Mouse (Mus musculus): ENCODE data around the gene Prr29. TPM values are rescaled to one million over a fixed set of nuclear protein-coding genes. Genes with fewer than 3 reads are reported as not detected.

Gene Prr29
- polyA plus RNA-seq, 1 experiment, result not detected

DNA sequence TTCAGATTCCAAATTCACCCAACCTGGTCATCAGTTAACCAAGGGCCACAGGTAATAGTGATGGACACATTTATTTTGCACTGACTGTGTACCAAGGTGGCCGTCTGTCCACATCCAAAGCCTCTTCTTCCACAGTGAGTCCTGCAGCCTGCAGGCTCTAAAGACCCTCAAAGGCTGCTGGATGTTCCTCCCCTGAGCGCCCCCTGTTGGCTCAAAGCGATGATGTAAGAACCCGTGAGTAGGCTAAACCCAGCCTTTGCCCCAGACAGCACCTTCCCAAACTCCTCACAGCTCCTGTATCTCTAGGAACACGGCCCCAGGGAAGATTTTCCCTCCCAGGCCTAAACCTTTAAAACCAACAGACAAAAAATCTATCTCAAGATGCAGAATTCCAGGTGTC lies 5.9 kb upstream of the Prr29 start:
- H3K36me3 ChIP-seq (ENCODE audit: control insufficient read depth, insufficient read depth, low read length, poor library complexity, severe bottlenecking), result no peaks in the 10 kb centered on the region
- TF ChIP-seq CTCF (IDR thresholded peaks at IDR 0.05; ENCODE audit: low read depth, low read length) (peak; percentile 66), EP300 (IDR thresholded peaks at IDR 0.05; ENCODE audit: insufficient read depth, low read depth, low read length) (no peak)
- H3K9ac ChIP-seq (ENCODE audit: low read depth, poor library complexity, severe bottlenecking), result no peak overlapping the region
- no peak overlapping the region for H3K27ac ChIP-seq (ENCODE audit: insufficient read depth, low read length)
- no peak overlapping the region for H3K4me3 ChIP-seq (ENCODE audit: low read depth, low read length)
- H3K4me1 ChIP-seq (ENCODE audit: control insufficient read depth, insufficient read depth, low read length), result no peaks in the 10 kb centered on the region
- H3K27me3 ChIP-seq (ENCODE audit: control insufficient read depth, insufficient read depth, low read length, poor library complexity, severe bottlenecking), result no peaks in the 10 kb centered on the region
- H3K9me3 ChIP-seq (replicated peaks; ENCODE audit: control insufficient read depth, insufficient read depth, low read length, poor library complexity, severe bottlenecking), result no peaks in the 10 kb centered on the region

DNA sequence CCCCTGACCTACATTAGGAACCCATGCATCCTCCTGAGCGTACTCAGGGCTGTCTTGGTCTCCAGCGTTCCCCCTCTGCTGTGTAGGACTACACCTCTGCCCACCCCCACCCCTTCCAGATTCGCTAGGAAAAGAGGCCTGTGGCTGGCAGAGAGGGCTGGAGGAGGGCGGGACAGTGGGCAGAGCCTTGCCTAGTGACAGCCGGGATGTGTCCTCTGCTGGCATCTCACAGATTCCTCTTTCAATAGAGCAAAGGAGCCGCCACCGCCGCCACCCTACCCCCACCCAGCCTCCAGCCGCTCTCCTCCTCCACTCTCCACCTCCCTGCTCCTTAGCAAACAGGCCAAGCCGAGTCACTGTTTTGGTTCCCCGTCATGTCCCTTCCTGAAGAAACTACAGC lies 560 bp upstream of the Prr29 start:
- H3K9ac ChIP-seq (ENCODE audit: low read depth, poor library complexity, severe bottlenecking), result no peak overlapping the region

DNA sequence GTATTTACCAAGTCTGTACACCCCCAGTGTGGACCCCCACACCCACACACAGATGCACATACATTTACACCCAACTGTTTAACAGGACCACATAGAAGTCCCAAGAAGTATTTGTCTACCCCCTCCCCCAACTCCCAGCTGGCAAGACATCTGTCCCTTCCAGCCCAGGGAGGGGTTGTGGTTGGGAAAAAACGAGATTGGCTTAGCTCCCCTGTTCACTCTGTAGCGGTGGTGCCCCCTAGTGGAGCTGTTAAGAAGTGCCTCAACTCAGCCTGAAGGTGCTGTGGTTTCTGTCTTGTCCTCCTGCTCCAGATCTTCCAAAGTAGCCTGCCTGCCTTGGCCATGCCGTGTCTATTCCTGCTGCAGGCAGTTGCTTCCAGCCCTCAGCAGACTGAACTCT lies 1.0 kb downstream of the Prr29 start:
- H3K9ac ChIP-seq (ENCODE audit: low read depth, poor library complexity, severe bottlenecking), result no peak overlapping the region
- no peaks in the 10 kb centered on the region for H3K9me3 ChIP-seq (replicated peaks; ENCODE audit: control insufficient read depth, insufficient read depth, low read length, poor library complexity, severe bottlenecking)
- H3K27me3 ChIP-seq (ENCODE audit: control insufficient read depth, insufficient read depth, low read length, poor library complexity, severe bottlenecking), result no peaks in the 10 kb centered on the region
- no peak overlapping the region for H3K4me3 ChIP-seq (ENCODE audit: low read depth, low read length)
- no peak overlapping the region for H3K27ac ChIP-seq (ENCODE audit: insufficient read depth, low read length)
- no peaks in the 10 kb centered on the region for H3K4me1 ChIP-seq (ENCODE audit: control insufficient read depth, insufficient read depth, low read length)
- TF ChIP-seq POLR2A (IDR thresholded peaks at IDR 0.05; ENCODE audit: insufficient read depth, low read length) (no peak), EP300 (IDR thresholded peaks at IDR 0.05; ENCODE audit: insufficient read depth, low read depth, low read length) (no peak), CTCF (IDR thresholded peaks at IDR 0.05; ENCODE audit: low read depth, low read length) (peak; percentile 89)
- H3K36me3 ChIP-seq (ENCODE audit: control insufficient read depth, insufficient read depth, low read length, poor library complexity, severe bottlenecking), result no peaks in the 10 kb centered on the region

More for the DNA sequence above, 560 bp upstream of the Prr29 start:
- H3K27me3 ChIP-seq (ENCODE audit: control insufficient read depth, insufficient read depth, low read length, poor library complexity, severe bottlenecking), result no peaks in the 10 kb centered on the region
- no peaks in the 10 kb centered on the region for H3K4me1 ChIP-seq (ENCODE audit: control insufficient read depth, insufficient read depth, low read length)
- H3K27ac ChIP-seq (ENCODE audit: insufficient read depth, low read length), result no peak overlapping the region
- H3K9me3 ChIP-seq (replicated peaks; ENCODE audit: control insufficient read depth, insufficient read depth, low read length, poor library complexity, severe bottlenecking), result no peaks in the 10 kb centered on the region
- H3K36me3 ChIP-seq (ENCODE audit: control insufficient read depth, insufficient read depth, low read length, poor library complexity, severe bottlenecking), result no peaks in the 10 kb centered on the region
- no peak for TF ChIP-seq EP300 (IDR thresholded peaks at IDR 0.05; ENCODE audit: insufficient read depth, low read depth, low read length)
- TF ChIP-seq CTCF (IDR thresholded peaks at IDR 0.05; ENCODE audit: low read depth, low read length), result no peak
- TF ChIP-seq POLR2A (IDR thresholded peaks at IDR 0.05; ENCODE audit: insufficient read depth, low read length), result no peak
- H3K4me3 ChIP-seq (ENCODE audit: low read depth, low read length), result no peak overlapping the region

DNA sequence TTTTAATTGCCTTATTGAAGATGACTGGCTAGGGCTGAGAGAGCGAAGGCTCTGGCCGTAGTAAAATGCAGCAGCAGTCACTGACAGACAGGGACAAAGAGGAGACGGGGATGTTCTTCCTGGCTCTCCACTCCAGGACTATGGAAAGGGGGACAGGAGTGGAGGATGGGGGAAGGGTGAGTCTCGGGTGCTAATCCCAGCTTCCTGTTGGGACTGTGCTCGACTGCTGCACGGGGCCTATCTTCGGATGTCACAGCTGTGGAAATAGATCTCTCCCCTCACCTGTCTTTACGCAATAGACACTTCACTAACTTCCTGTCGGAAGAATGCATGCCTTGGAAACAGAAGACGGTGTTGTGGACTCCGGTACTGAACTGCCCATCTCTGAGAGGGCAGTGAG lies 8.7 kb downstream of the Prr29 start:
- Histone ChIP-seq H3K36me3 (ENCODE audit: control insufficient read depth, insufficient read depth, low read length, poor library complexity, severe bottlenecking) (no peaks in the 10 kb centered on the region), H3K9me3 (replicated peaks; ENCODE audit: control insufficient read depth, insufficient read depth, low read length, poor library complexity, severe bottlenecking) (no peaks in the 10 kb centered on the region), H3K4me3 (ENCODE audit: low read depth, low read length) (no peak overlapping the region), H3K27ac (ENCODE audit: insufficient read depth, low read length) (no peak overlapping the region), H3K4me1 (ENCODE audit: control insufficient read depth, insufficient read depth, low read length) (no peaks in the 10 kb centered on the region), H3K9ac (ENCODE audit: low read depth, poor library complexity, severe bottlenecking) (no peak overlapping the region), H3K27me3 (ENCODE audit: control insufficient read depth, insufficient read depth, low read length, poor library complexity, severe bottlenecking) (no peaks in the 10 kb centered on the region)
- TF ChIP-seq EP300 (IDR thresholded peaks at IDR 0.05; ENCODE audit: insufficient read depth, low read depth, low read length), result no peak
- TF ChIP-seq POLR2A (IDR thresholded peaks at IDR 0.05; ENCODE audit: insufficient read depth, low read length), result no peak
- no peak for TF ChIP-seq CTCF (IDR thresholded peaks at IDR 0.05; ENCODE audit: low read depth, low read length)

DNA sequence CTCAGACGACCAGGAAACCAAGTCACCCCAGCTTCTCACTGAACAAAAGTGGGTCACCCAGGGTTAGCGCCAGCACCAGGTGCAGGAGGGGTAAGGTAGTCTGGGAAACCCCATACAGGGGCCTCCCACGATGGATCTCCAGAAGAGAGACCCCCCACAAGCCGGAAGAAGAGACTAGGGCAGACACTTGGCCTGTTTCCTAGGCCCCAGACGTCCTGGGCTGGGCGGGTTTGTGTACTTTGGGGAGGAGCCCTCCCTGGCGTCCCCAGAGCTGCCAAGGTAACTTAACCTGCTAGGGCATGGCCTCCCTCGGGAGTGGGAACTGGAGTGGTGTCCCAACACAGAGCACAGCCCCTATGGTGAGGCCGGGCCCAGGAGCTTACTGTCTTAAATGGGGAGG lies 9.3 kb downstream of the Prr29 start:
- no peaks in the 10 kb centered on the region for H3K36me3 ChIP-seq (ENCODE audit: control insufficient read depth, insufficient read depth, low read length, poor library complexity, severe bottlenecking)
- no peak overlapping the region for H3K9ac ChIP-seq (ENCODE audit: low read depth, poor library complexity, severe bottlenecking)
- H3K27ac ChIP-seq (ENCODE audit: insufficient read depth, low read length), result no peak overlapping the region
- H3K4me3 ChIP-seq (ENCODE audit: low read depth, low read length), result no peak overlapping the region
- H3K9me3 ChIP-seq (replicated peaks; ENCODE audit: control insufficient read depth, insufficient read depth, low read length, poor library complexity, severe bottlenecking), result no peaks in the 10 kb centered on the region
- H3K27me3 ChIP-seq (ENCODE audit: control insufficient read depth, insufficient read depth, low read length, poor library complexity, severe bottlenecking), result no peaks in the 10 kb centered on the region
- no peaks in the 10 kb centered on the region for H3K4me1 ChIP-seq (ENCODE audit: control insufficient read depth, insufficient read depth, low read length)
- TF ChIP-seq POLR2A (IDR thresholded peaks at IDR 0.05; ENCODE audit: insufficient read depth, low read length) (no peak), EP300 (IDR thresholded peaks at IDR 0.05; ENCODE audit: insufficient read depth, low read depth, low read length) (no peak), CTCF (IDR thresholded peaks at IDR 0.05; ENCODE audit: low read depth, low read length) (no peak)

DNA sequence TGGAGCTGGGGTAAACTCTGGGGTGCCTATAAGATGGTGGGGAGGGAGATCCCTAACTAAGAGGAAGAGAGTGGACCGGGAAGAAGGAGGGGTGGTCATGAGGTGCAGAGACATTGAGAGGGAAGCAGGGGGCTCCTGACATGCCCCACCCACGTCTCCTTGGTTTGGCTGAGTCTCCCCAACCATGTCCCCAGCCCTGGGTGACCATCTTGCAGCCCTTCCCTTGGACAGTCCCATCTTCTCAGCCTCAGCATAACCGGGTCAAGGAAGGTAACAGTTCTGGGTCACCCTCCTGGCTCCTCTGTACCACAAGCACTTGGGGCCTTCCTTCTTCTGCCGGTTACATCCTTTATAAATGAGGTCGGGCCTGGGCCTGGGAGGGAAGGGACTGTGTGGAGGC lies 9.7 kb downstream of the Prr29 start:
- Histone ChIP-seq H3K4me3 (ENCODE audit: low read depth, low read length) (no peak overlapping the region), H3K27me3 (ENCODE audit: control insufficient read depth, insufficient read depth, low read length, poor library complexity, severe bottlenecking) (no peaks in the 10 kb centered on the region), H3K27ac (ENCODE audit: insufficient read depth, low read length) (no peak overlapping the region), H3K4me1 (ENCODE audit: control insufficient read depth, insufficient read depth, low read length) (no peaks in the 10 kb centered on the region), H3K9ac (ENCODE audit: low read depth, poor library complexity, severe bottlenecking) (no peak overlapping the region), H3K9me3 (replicated peaks; ENCODE audit: control insufficient read depth, insufficient read depth, low read length, poor library complexity, severe bottlenecking) (no peaks in the 10 kb centered on the region), H3K36me3 (ENCODE audit: control insufficient read depth, insufficient read depth, low read length, poor library complexity, severe bottlenecking) (no peaks in the 10 kb centered on the region)
- TF ChIP-seq POLR2A (IDR thresholded peaks at IDR 0.05; ENCODE audit: insufficient read depth, low read length) (no peak), CTCF (IDR thresholded peaks at IDR 0.05; ENCODE audit: low read depth, low read length) (no peak), EP300 (IDR thresholded peaks at IDR 0.05; ENCODE audit: insufficient read depth, low read depth, low read length) (no peak)

All from ES-Bruce4 (cell line).